Mouse (Mus musculus): ENCODE results near the gene Olfr370.

GRCm38 (mm10) chr8:83534802-83535201 lies 778 bp upstream of the Olfr370 start:
- no peak for TF ChIP-seq CTCF (IDR thresholded peaks at IDR 0.05)
- TF ChIP-seq EP300 (IDR thresholded peaks at IDR 0.05) = no peak

Measured in lung, postnatal 0 days (tissue).